Mouse (Mus musculus) MEL (cell line): Measurements from ENCODE around the gene Ern1.

Experiments used
- CTCF ChIP-seq, 3 experiments: IDR thresholded peaks in 2 of 3; conservative IDR thresholded peaks in 1 of 3; 2 replicates each; pipeline ENCODE4 v1.5.1; 2011 to 2012; ENCODE audit warnings: low read length in 3 of 3, low read depth in 2 of 3, mild to moderate bottlenecking in 2 of 3, improper control_type of control experiment in 1 of 3, inconsistent platforms in 1 of 3, mixed read lengths in 1 of 3, moderate library complexity in 1 of 3; ENCODE audit not compliant: control insufficient read depth in 1 of 3, insufficient read depth in 1 of 3, poor library complexity in 1 of 3, severe bottlenecking in 1 of 3
- ELF1 ChIP-seq: IDR thresholded peaks from 2 replicates; pipeline ENCODE4 v1.6.1; 2014; ENCODE audit warnings: low read depth, mild to moderate bottlenecking, inconsistent platforms, low read length, improper control_type of control experiment, moderate library complexity
- GABPA ChIP-seq: IDR thresholded peaks from 2 replicates; pipeline ENCODE4 v1.6.1; 2012; ENCODE audit warnings: low read depth, mild to moderate bottlenecking, inconsistent platforms, low read length, improper control_type of control experiment, moderate library complexity
- MEF2A ChIP-seq: IDR thresholded peaks from 2 replicates; pipeline ENCODE4 v1.6.1; 2014; ENCODE audit warnings: low read depth, mild to moderate bottlenecking, inconsistent platforms, low read length, improper control_type of control experiment; ENCODE audit not compliant: poor library complexity, insufficient replicate concordance, severe bottlenecking; ENCODE audit errors: extremely low read depth
- POLR2A ChIP-seq, 2 experiments: IDR thresholded peaks; 2 replicates each; pipeline ENCODE4 v1.6.1; 2011 to 2012; ENCODE audit warnings: low read length in 2 of 2, mild to moderate bottlenecking in 2 of 2, control low read depth in 1 of 2, improper control_type of control experiment in 1 of 2, low read depth in 1 of 2, moderate library complexity in 1 of 2; ENCODE audit not compliant: control insufficient read depth in 1 of 2, insufficient read depth in 1 of 2, poor library complexity in 1 of 2
- POLR2AphosphoS2 ChIP-seq: IDR thresholded peaks from 2 replicates; pipeline ENCODE4 v1.6.1; 2011; ENCODE audit warnings: low read length, improper control_type of control experiment
- TCF12 ChIP-seq: IDR thresholded peaks from 2 replicates; pipeline ENCODE4 v1.6.1; 2014; ENCODE audit warnings: low read depth, mild to moderate bottlenecking, inconsistent platforms, low read length, improper control_type of control experiment, moderate library complexity
- USF1 ChIP-seq: IDR thresholded peaks from 2 replicates; pipeline ENCODE4 v1.6.1; 2014; ENCODE audit warnings: low read depth, mild to moderate bottlenecking, inconsistent platforms, low read length, improper control_type of control experiment, moderate library complexity

DNA sequence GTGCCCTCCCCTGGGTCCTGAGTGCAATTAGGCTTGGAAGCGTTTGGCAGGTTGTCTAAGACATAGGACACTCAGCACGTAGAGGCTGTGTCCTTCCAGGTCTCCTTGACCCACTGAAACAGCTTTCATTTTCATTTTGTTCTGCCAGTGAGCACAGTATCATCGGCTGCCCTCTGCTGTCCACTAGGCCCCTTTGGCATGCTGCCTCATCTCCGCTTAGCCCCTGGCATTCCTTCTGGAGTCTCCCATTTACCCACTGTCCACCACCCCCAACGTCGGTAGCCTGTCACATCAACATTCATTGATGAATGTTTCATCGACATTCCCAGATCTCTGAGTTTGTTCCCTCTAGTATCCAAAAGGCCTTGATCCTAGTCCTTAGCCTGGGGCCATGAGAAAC, 105.8 kb downstream of the Ern1 start:
- TF ChIP-seq CTCF (IDR thresholded peaks at IDR 0.05 in 2 of 3, conservative IDR thresholded peaks at IDR 0.05 in 1 of 3; ENCODE audit: control insufficient read depth in 1 of 3, insufficient read depth in 1 of 3, low read depth in 2 of 3, low read length in 3 of 3, poor library complexity in 1 of 3, severe bottlenecking in 1 of 3) (peak in 2 of 3 experiments; percentile 10 to 26; a peak in 1 of 6 replicates), POLR2A (IDR thresholded peaks at IDR 0.05; ENCODE audit: control insufficient read depth in 1 of 2, insufficient read depth in 1 of 2, low read depth in 1 of 2, low read length in 2 of 2, poor library complexity in 1 of 2) (no peak), ELF1 (no peak), POLR2AphosphoS2 (no peak), GABPA (no peak), TCF12 (no peak), USF1 (no peak), MEF2A (no peak)
